Comparison of ENCODE assay signal across 8 mouse cellular contexts in genomic region chr4:149424755-149425154, GRCm38 (mm10). TPM values are rescaled to one million over a fixed set of nuclear protein-coding genes. Genes with fewer than 3 reads are reported as not detected.
A peak's percentile ranks its signal among the peaks of the same experiment; 100 is the strongest.
DNase-seq lines count a peak whose midpoint lies in the region; ATAC-seq lines count a peak whose summit lies in the region.

No protein-coding gene starts in this region.

- 2% methylated on average over 9 of the region's 9 CpGs for WGBS in forebrain, embryonic 12.5 days
- 8% methylated on average over 9 of the region's 9 CpGs for WGBS in liver, embryonic 12.5 days (ENCODE audit: insufficient replicate concordance)

- H3K9me3 ChIP-seq in forebrain, embryonic 12.5 days = no peaks in the 10 kb centered on the region
- H3K9me3 ChIP-seq in liver, embryonic 12.5 days (replicated peaks) = no peaks in the 10 kb centered on the region

- H3K36me3 ChIP-seq in forebrain, embryonic 12.5 days (replicated peaks) = no peaks in the 10 kb centered on the region
- H3K36me3 ChIP-seq in liver, embryonic 12.5 days = peaks cover 18% of the 10 kb centered on the region

- peaks cover 21% of the 10 kb centered on the region for H3K4me1 ChIP-seq in forebrain, embryonic 12.5 days
- H3K4me1 ChIP-seq in liver, embryonic 12.5 days = peaks cover 25% of the 10 kb centered on the region

- H3K4me2 ChIP-seq in forebrain, embryonic 12.5 days = peak overlapping the region; percentile 80
- H3K4me2 ChIP-seq in liver, embryonic 12.5 days = peak overlapping the region; percentile 81

- H3K27ac ChIP-seq in forebrain, embryonic 12.5 days = 0 out of 2 replicates have a peak overlapping the region, but pooled peaks have one; percentile 5
- H3K27ac ChIP-seq in liver, embryonic 12.5 days = no peak overlapping the region

- peak overlapping the region; percentile 94 for H3K4me3 ChIP-seq in forebrain, embryonic 12.5 days (replicated peaks)
- peak overlapping the region; percentile 98 for H3K4me3 ChIP-seq in liver, embryonic 12.5 days

- ATAC-seq in forebrain, embryonic 12.5 days (ENCODE audit: low FRiP score) = no peak
- ATAC-seq in liver, embryonic 12.5 days = no peak

- peak overlapping the region; percentile 86 for H3K9ac ChIP-seq in forebrain, embryonic 12.5 days
- H3K9ac ChIP-seq in liver, embryonic 12.5 days = peak overlapping the region; percentile 94

- peak; percentile 45 for DNase-seq in adrenal gland, postnatal 10 days
- DNase-seq in adrenal gland, postnatal 4 days (ENCODE audit: low spot score in 2 of 2) = no peak
- peak; percentile 67 for DNase-seq in 3T3-L1 (ENCODE audit: low read depth, low spot score)
- DNase-seq in frontal cortex, postnatal 36 days (ENCODE audit: low spot score in 2 of 2) = no peak
- DNase-seq in spleen, postnatal 4 days (ENCODE audit: low spot score in 2 of 2) = no peak
- DNase-seq in cerebellum, adult 9-11 months = no peak

- H3K27me3 ChIP-seq in forebrain, embryonic 12.5 days = no peaks in the 10 kb centered on the region
- no peaks in the 10 kb centered on the region for H3K27me3 ChIP-seq in liver, embryonic 12.5 days (replicated peaks)

RNA-seq across cellular contexts. Expression of gene Ube4b, which starts 1.8 kb away (rescaled TPM):
- 10 to 100 TPM; 73.0 to 80.0 TPM for total RNA-seq in adrenal gland, postnatal 10 days (2021)
- 10 to 100 TPM; 89.1 to 92.6 TPM for total RNA-seq in adrenal gland, postnatal 4 days (2021)
- polyA plus RNA-seq in forebrain, embryonic 12.5 days (2016; fragmentation: Nextera tagmentation; extraction: Ambion mirVana) = 68.9 and 76.0 TPM in 2 replicates
- polyA plus RNA-seq in liver, embryonic 12.5 days (2016; fragmentation: Nextera tagmentation; extraction: Ambion mirVana) = 25.1 and 26.4 TPM in 2 replicates

RNA-seq across cellular contexts. Expression of gene Rbp7, which starts 30.0 kb away (rescaled TPM):
- total RNA-seq in adrenal gland, postnatal 10 days (2021) = 100 to 1,000 TPM in 1 of 2 experiments, 10 to 100 TPM in 1; 56.2 to 118 TPM
- total RNA-seq in adrenal gland, postnatal 4 days (2021) = 10 to 100 TPM; 12.6 to 19.8 TPM
- not detected in 2 replicates for polyA plus RNA-seq in forebrain, embryonic 12.5 days (2016; fragmentation: Nextera tagmentation; extraction: Ambion mirVana)
- polyA plus RNA-seq in liver, embryonic 12.5 days (2016; fragmentation: Nextera tagmentation; extraction: Ambion mirVana) = not detected in 2 replicates

RNA-seq across cellular contexts. Expression of gene Tmem274, which starts 52.4 kb away (rescaled TPM):
- total RNA-seq in adrenal gland, postnatal 10 days (2021) = not detected
- total RNA-seq in adrenal gland, postnatal 4 days (2021) = not detected
- polyA plus RNA-seq in forebrain, embryonic 12.5 days (2016; fragmentation: Nextera tagmentation; extraction: Ambion mirVana) = 0.55 and 0.69 TPM in 2 replicates
- polyA plus RNA-seq in liver, embryonic 12.5 days (2016; fragmentation: Nextera tagmentation; extraction: Ambion mirVana) = 0.21 TPM in 1 of 2 replicates, not detected in the other

Comparison
In these comparisons a context has a peak if more than half of its experiments do, and no peak if none do; other contexts are left out.
1. DNase-seq: peak in adrenal gland, postnatal 10 days (single experiment) and 3T3-L1 (single experiment); none in adrenal gland, postnatal 4 days (0 of 2), frontal cortex, postnatal 36 days (0 of 2), spleen, postnatal 4 days (0 of 2) and cerebellum, adult 9-11 months (single experiment).